Mouse (Mus musculus): ENCODE results near the gene Mcu. TPM values are rescaled to one million over a fixed set of nuclear protein-coding genes. Genes with fewer than 3 reads are reported as not detected.

The Mcu gene
- total RNA-seq, 2 experiments from 2014 or later = 36.0 to 42.0 TPM

- Histone ChIP-seq H3K4me3 (no peak overlapping the region), H3K27ac (0 out of 2 replicates have a peak overlapping the region, but pooled peaks have one; percentile 0)
- TF ChIP-seq CTCF (IDR thresholded peaks at IDR 0.05) = no peak
- intact Hi-C loops (cut with DNase I) = no loop called here
- no peak for DNase-seq
Measured at GRCm38 (mm10) chr10:59514739-59515464, 101.6 kb downstream of the Mcu start.

DNA sequence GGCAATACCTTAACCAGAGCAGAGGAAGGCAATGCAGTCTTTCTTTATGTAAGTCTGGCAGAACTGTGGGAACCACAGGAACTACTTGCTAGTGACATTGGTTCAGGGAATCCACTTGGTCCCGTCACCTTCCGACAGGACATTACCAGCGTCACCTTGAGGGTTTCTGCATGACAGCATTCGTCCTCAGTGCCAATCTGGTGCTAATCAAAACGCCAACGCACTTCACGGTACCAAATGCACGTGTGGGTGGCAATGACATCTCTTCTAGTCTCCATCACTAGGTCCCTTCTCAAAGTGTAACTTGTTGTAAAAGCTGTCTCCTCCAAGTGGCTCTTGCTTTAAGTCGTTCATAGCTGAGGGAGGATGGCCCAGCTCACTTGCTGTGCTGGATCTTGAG lies 104.3 kb downstream of the Mcu start:
- Histone ChIP-seq H3K4me3 (no peak overlapping the region), H3K27ac (no peak overlapping the region)
- no peak for DNase-seq
- TF ChIP-seq CTCF (IDR thresholded peaks at IDR 0.05) = no peak
- intact Hi-C loops (cut with DNase I) = no loop called here

- no peak overlapping the region for H3K4me3 ChIP-seq
- intact Hi-C loops (cut with DNase I) = no loop called here
- H3K27ac ChIP-seq = no peak overlapping the region
- DNase-seq = no peak
- no peak for TF ChIP-seq CTCF (IDR thresholded peaks at IDR 0.05)
Measured at GRCm38 (mm10) chr10:59511427-59511963, 105.0 kb downstream of the Mcu start.

GRCm38 (mm10) chr10:59510713-59511426 lies 105.6 kb downstream of the Mcu start:
- TF ChIP-seq CTCF (IDR thresholded peaks at IDR 0.05) = no peak
- Histone ChIP-seq H3K27ac (no peak overlapping the region), H3K4me3 (no peak overlapping the region)
- no peak for DNase-seq
- intact Hi-C loops (cut with DNase I) = no loop called here

DNA sequence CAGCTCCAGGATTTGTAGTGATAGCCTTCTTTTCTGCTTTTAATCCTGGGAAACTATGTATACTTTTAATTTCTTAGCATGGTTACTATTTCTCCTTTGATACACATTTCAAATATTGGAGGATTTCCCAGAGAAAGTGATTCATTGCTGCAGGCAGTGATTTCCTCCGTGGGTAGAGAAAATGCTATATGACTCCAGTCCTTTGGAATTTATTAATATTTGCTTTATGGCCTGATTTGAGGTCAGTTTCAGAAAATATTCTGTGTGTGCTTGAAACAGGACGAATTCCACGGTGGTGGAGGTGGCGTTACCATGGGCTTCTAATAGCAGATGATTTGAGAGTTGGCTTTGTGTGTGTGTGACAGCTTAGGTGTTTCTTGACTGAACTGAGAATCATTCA lies 107.3 kb downstream of the Mcu start:
- intact Hi-C loops (cut with DNase I) = no loop called here
- TF ChIP-seq CTCF (IDR thresholded peaks at IDR 0.05) = no peak
- H3K27ac ChIP-seq = peak overlapping the region; percentile 35; the same call in 1 of the 2 replicates
- DNase-seq = no peak
- H3K4me3 ChIP-seq = no peak overlapping the region

- intact Hi-C loops (cut with DNase I) = no loop called here
Measured at GRCm38 (mm10) chr10:59506711-59507110, 109.8 kb downstream of the Mcu start.

DNA sequence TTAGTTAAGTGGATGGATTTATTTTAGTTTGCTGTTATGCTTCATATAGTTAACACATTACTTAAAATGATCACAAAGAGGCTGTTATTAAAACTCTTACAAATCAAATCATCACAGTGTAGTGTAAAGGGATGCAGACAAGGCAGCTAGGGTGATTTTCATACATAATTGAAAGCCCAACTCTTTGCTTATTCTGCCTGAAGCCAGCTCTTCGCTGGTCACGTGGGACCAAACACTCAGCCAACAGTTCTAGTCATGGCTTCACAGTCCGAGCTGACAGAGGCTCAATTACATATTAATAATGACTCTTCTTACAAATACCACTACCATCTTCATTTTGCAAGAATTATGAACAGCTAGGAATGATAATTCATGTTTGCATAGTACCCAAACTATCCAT lies 112.2 kb downstream of the Mcu start:
- TF ChIP-seq CTCF (IDR thresholded peaks at IDR 0.05) = no peak
- H3K4me3 ChIP-seq = peak overlapping the region; percentile 41
- intact Hi-C loops (cut with DNase I) = no loop called here
- peak; percentile 60 for DNase-seq
- peak overlapping the region; percentile 20; the same call in 1 of the 2 replicates for H3K27ac ChIP-seq

More at GRCm38 (mm10) chr10:59506711-59507110, 109.8 kb downstream of the Mcu start:
- no peak for TF ChIP-seq CTCF (IDR thresholded peaks at IDR 0.05)
- DNase-seq = no peak
- Histone ChIP-seq H3K27ac (no peak overlapping the region), H3K4me3 (no peak overlapping the region)

DNA sequence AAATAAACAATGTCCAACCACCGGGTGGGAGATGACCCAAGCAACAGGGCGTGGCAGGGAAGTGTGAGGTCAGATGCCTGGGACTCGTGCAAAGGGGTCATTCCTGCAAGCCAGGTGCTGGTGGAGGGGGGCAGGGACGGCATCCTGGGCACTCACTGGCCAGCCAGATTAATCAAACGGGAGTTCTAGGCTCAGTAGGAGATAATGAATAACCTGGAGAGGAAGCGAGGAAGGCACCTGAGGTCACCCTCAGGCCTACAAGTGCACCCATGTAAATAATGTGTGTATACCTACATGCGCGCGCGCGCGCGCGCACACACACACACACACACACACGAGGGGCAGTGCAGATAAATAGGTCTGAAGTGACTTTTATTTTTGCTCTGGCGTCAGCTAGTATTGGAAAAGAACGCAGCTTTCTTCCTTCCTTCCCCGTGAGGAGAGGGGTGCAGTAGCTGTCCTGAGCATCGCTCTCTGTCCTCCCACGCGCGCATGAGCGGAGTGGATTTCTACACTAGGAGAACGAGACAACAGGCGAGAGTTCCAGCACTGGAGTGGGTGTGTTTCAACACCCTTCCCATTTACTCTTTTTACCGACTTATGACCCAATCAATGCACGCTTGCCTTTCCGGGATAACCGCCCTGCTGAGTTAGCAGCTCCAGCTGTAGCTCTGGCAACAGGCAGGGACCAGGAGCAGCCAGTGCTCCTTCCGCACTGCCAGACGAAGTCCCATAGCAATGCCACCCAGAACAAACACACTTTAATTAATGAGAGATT lies 112.9 kb downstream of the Mcu start:
- no peak for TF ChIP-seq CTCF (IDR thresholded peaks at IDR 0.05)
- Histone ChIP-seq H3K4me3 (peak overlapping the region; percentile 41), H3K27ac (peak overlapping the region; percentile 20; the same call in 1 of the 2 replicates)
- intact Hi-C loops (cut with DNase I) = no loop called here
- DNase-seq = peak; percentile 63

GRCm38 (mm10) chr10:59502381-59502780 lies 114.1 kb downstream of the Mcu start:
- Histone ChIP-seq H3K27ac (no peak overlapping the region), H3K4me3 (no peak overlapping the region)
- DNase-seq = no peak
- intact Hi-C loops (cut with DNase I) = no loop called here
- TF ChIP-seq CTCF (IDR thresholded peaks at IDR 0.05) = no peak

- no peak for TF ChIP-seq CTCF (IDR thresholded peaks at IDR 0.05)
- H3K27ac ChIP-seq = no peak overlapping the region
- H3K4me3 ChIP-seq = no peak overlapping the region
- intact Hi-C loops (cut with DNase I) = no loop called here
- DNase-seq = no peak
Measured at GRCm38 (mm10) chr10:59501761-59502160, 114.7 kb downstream of the Mcu start.

DNA sequence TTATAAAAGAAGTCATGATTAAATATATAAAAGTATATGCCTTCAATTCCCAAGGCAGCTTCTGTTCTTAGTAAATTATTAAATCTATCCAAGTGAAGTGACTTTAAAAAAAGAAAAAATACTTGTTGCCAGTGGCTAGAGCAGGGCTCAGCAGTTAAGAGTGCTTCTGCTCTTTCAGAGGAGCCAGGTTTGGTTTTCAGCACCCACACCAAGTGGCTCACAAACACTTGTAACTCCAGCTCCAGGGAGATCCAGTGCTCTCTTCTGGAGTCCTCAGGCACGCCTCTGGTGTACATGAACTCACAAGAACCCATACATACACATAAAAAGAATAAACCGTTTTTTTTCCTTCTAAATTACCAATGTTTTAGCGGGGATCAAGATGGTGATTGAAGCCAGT lies 116.3 kb downstream of the Mcu start:
- DNase-seq = no peak
- TF ChIP-seq CTCF (IDR thresholded peaks at IDR 0.05) = no peak
- no peak overlapping the region for H3K27ac ChIP-seq
- H3K4me3 ChIP-seq = no peak overlapping the region
- intact Hi-C loops (cut with DNase I) = no loop called here

DNA sequence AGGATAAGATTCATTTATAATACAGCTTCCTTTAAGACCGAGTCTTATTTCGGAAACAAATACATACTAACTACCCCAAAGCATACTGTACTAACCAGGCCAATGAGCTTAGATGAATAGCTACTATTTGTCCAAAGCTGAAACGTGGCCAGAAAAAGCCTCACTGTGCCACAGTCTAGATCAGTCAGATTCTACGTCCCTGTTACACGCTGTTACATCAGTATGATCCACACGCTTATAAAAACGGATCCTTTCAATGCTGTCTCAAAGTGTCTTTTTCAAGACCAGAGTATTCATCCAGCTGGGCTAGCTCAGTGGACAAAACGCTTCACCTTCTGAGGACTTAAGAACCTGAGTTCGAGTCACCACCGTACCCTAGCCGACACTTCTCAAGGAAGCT lies 119.5 kb downstream of the Mcu start:
- Histone ChIP-seq H3K4me3 (no peak overlapping the region), H3K27ac (no peak overlapping the region)
- DNase-seq = no peak
- no peak for TF ChIP-seq CTCF (IDR thresholded peaks at IDR 0.05)
- intact Hi-C loops (cut with DNase I) = loop anchor here (10.0 kb wide), 2 partner anchors 118 to 208 kb away; partner anchors contain the start of genes Gm10322, Mcu and Micu1

Data from gastrocnemius, adult 2 months (tissue).